Mouse (Mus musculus) stomach, postnatal 0 days (tissue): ENCODE results near the gene Tom1l2. TPM values are rescaled to one million over a fixed set of nuclear protein-coding genes. Genes with fewer than 3 reads are reported as not detected.

Source experiments
- ATAC-seq: fragments of 200-750 bp; cut with Nextera tagmentation; 2 replicates; pipeline ENCODE4 v1.8.0; 2017; ENCODE audit not compliant: low FRiP score, low TSS enrichment
- DNase-seq: peaks from one replicate; pipeline ENCODE4 v3.0.0-alpha.2; 2016; ENCODE audit warnings: low spot score
- H3K27ac ChIP-seq: fragments of 300-500 bp; sonication (generic); replicated peaks from 2 replicates; pipeline ENCODE4 v1.5.1; 2014; ENCODE audit warnings: mild to moderate bottlenecking, control low read depth
- H3K27me3 ChIP-seq: fragments of 300-500 bp; sonication (generic); 2 replicates; pipeline ENCODE4 v1.6.1; 2014; ENCODE audit warnings: low read length; ENCODE audit not compliant: control insufficient read depth, insufficient read depth
- H3K36me3 ChIP-seq: fragments of 300-500 bp; sonication (generic); 2 replicates; pipeline ENCODE4 v1.6.1; 2014; ENCODE audit warnings: low read length, mixed read lengths; ENCODE audit not compliant: control insufficient read depth, insufficient read depth
- H3K4me1 ChIP-seq: fragments of 300-500 bp; sonication (generic); replicated peaks from 2 replicates; pipeline ENCODE4 v1.6.1; 2014; ENCODE audit warnings: antibody characterized with exemption; ENCODE audit not compliant: control insufficient read depth, insufficient read depth
- H3K4me2 ChIP-seq: fragments of 300-500 bp; sonication (generic); replicated peaks from 2 replicates; pipeline ENCODE4 v1.6.1; 2014; ENCODE audit warnings: low read depth, mild to moderate bottlenecking, control low read depth, moderate library complexity
- H3K4me3 ChIP-seq: fragments of 300-500 bp; sonication (generic); 2 replicates; pipeline ENCODE4 v1.5.1; 2014; ENCODE audit warnings: low read depth, low read length, control low read depth
- H3K9ac ChIP-seq: fragments of 300-500 bp; sonication (generic); 2 replicates; pipeline ENCODE4 v1.6.1; 2014; ENCODE audit warnings: mild to moderate bottlenecking, low read length, control low read depth, mixed read lengths
- H3K9me3 ChIP-seq: fragments of 300-500 bp; sonication (generic); 2 replicates; pipeline ENCODE4 v1.6.1; 2016; ENCODE audit warnings: low read length; ENCODE audit not compliant: control insufficient read depth
- CTCF ChIP-seq: IDR thresholded peaks from 2 replicates; pipeline ENCODE4 v1.5.1; 2016; ENCODE audit warnings: antibody characterized with exemption, low read depth, mild to moderate bottlenecking, moderate library complexity
- EP300 ChIP-seq: optimal IDR thresholded peaks from 2 replicates; pipeline ENCODE3; 2016; ENCODE audit warnings: antibody characterized with exemption
- WGBS: fragments of 180-500 bp; shearing (Covaris S2); extraction: QIAGEN DNeasy Blood & Tissue Kit; methylation state at CpG from one replicate; pipeline ENCODE4 v1.1.7; 2014; 5-methylcytosine and 5-hydroxymethylcytosine counted together
- polyA plus RNA-seq: library from polyadenylated mRNA; unstranded; fragments of >200 nt; fragmentation: Nextera tagmentation; extraction: Ambion mirVana; gene quantifications from 2 replicates; pipeline ENCODE4 v1.2.1, GENCODE M21; 2015

Gene Tom1l2
- polyA plus RNA-seq, 1 experiment from 2014 or later: 15.9 TPM

GRCm38 (mm10) chr11:60330551-60330950, 22.2 kb downstream of the Tom1l2 start:
- 0 out of 2 replicates have a peak, but pooled peaks cover 3% of the 10 kb centered on the region for H3K36me3 ChIP-seq
- TF ChIP-seq EP300 (no peak), CTCF (no peak)
- no peak overlapping the region for H3K27ac ChIP-seq
- H3K9me3 ChIP-seq: no peaks in the 10 kb centered on the region
- WGBS: 76% methylated on average over 4 of the region's 4 CpGs
- no peak overlapping the region for H3K4me3 ChIP-seq
- H3K4me2 ChIP-seq: no peak overlapping the region
- H3K4me1 ChIP-seq: no peaks in the 10 kb centered on the region
- DNase-seq (no peak), ATAC-seq (no peak)
- no peaks in the 10 kb centered on the region for H3K27me3 ChIP-seq
- no peak overlapping the region for H3K9ac ChIP-seq

- no peak overlapping the region for H3K4me3 ChIP-seq
- TF ChIP-seq EP300: no peak
- TF ChIP-seq CTCF: no peak
- no peaks in the 10 kb centered on the region for H3K27me3 ChIP-seq
- H3K9me3 ChIP-seq: no peaks in the 10 kb centered on the region
- H3K36me3 ChIP-seq: 0 out of 2 replicates have a peak, but pooled peaks cover 3% of the 10 kb centered on the region
- H3K4me1 ChIP-seq: no peaks in the 10 kb centered on the region
- DNase-seq (no peak), ATAC-seq (no peak)
- H3K4me2 ChIP-seq: no peak overlapping the region
- H3K9ac ChIP-seq: no peak overlapping the region
- no peak overlapping the region for H3K27ac ChIP-seq
Measured at GRCm38 (mm10) chr11:60323731-60324130, 29.0 kb downstream of the Tom1l2 start.

DNA sequence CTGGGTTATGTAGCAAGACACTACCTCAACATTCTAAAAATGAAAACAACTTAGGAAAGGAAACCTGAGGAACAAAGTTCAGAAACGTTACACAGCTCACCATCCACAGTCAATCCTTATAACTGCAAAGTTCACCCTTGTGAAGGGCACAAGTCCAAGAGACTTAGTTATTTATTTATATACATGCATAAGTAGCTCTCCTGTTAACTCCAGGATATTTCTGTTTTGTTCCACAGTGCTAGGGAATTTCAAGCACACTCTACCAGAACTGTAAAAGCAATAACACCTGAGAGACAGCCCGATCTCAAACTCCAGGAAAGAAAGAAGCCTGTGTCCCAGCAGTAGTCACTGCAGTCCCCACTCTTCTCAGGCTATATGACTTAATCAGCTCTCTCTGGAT, 31.3 kb downstream of the Tom1l2 start:
- Histone ChIP-seq H3K9ac (no peak overlapping the region), H3K9me3 (no peaks in the 10 kb centered on the region), H3K4me2 (no peak overlapping the region), H3K27ac (no peak overlapping the region), H3K4me3 (no peak overlapping the region), H3K27me3 (no peaks in the 10 kb centered on the region), H3K4me1 (no peaks in the 10 kb centered on the region; the same call in 1 of the 2 replicates), H3K36me3 (no peaks in the 10 kb centered on the region)
- DNase-seq: no peak
- TF ChIP-seq EP300 (no peak), CTCF (no peak)
- WGBS: 55% methylated on average over 2 of the region's 2 CpGs
- ATAC-seq: no peak

- Histone ChIP-seq H3K4me2 (no peak overlapping the region), H3K27me3 (no peaks in the 10 kb centered on the region), H3K4me3 (no peak overlapping the region), H3K9me3 (no peaks in the 10 kb centered on the region), H3K36me3 (no peaks in the 10 kb centered on the region), H3K27ac (no peak overlapping the region), H3K9ac (no peak overlapping the region), H3K4me1 (no peaks in the 10 kb centered on the region; the same call in 1 of the 2 replicates)
- TF ChIP-seq CTCF (no peak), EP300 (no peak)
- no peak for DNase-seq
- no peak for ATAC-seq
- 50% methylated on average over 8 of the region's 8 CpGs for whole genome bisulfite sequencing
Measured at GRCm38 (mm10) chr11:60320426-60321037, 32.2 kb downstream of the Tom1l2 start.

- H3K4me3 ChIP-seq: no peak overlapping the region
- H3K27ac ChIP-seq: 0 out of 2 replicates have a peak overlapping the region, but pooled peaks have one; percentile 18
- DNase-seq: no peak
- ATAC-seq: peak; percentile 55
- no peak overlapping the region; the same call in 1 of the 2 replicates for H3K9ac ChIP-seq
- WGBS: 52% methylated on average over 10 of the region's 10 CpGs
- H3K4me2 ChIP-seq: no peak overlapping the region
- no peaks in the 10 kb centered on the region; the same call in 1 of the 2 replicates for H3K4me1 ChIP-seq
- peak; percentile 40 for TF ChIP-seq CTCF
- TF ChIP-seq EP300: no peak
- H3K9me3 ChIP-seq: no peaks in the 10 kb centered on the region
- no peaks in the 10 kb centered on the region for H3K27me3 ChIP-seq
- H3K36me3 ChIP-seq: no peaks in the 10 kb centered on the region
Measured at GRCm38 (mm10) chr11:60319257-60320066, 33.2 kb downstream of the Tom1l2 start.

DNA sequence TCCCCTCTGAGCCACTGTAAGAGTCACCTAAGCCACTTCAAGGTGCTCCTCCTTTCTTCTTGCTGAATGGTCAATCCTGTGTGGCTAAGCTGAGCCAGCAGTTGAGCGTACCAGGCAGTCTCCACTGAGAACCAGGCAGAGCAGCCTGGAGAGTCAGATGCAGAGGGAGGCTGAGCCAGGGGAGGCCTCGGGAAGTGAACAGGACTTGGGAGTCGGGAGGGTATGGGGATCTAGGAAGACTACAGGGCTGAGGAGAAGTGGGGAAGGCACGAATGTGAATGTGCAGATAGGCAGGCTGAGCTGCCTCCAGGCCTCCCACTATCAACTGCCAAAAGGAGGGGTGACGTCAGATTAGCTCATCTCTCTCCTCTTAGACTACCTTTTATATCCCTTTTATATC, 34.0 kb downstream of the Tom1l2 start:
- H3K9me3 ChIP-seq: no peaks in the 10 kb centered on the region
- no peak overlapping the region for H3K9ac ChIP-seq
- no peak overlapping the region for H3K4me3 ChIP-seq
- whole genome bisulfite sequencing: 60% methylated on average over 5 of the region's 5 CpGs
- no peak overlapping the region for H3K4me2 ChIP-seq
- H3K4me1 ChIP-seq: no peaks in the 10 kb centered on the region; the same call in 1 of the 2 replicates
- H3K36me3 ChIP-seq: no peaks in the 10 kb centered on the region
- no peaks in the 10 kb centered on the region for H3K27me3 ChIP-seq
- ATAC-seq: no peak
- no peak for TF ChIP-seq CTCF
- no peak for TF ChIP-seq EP300
- no peak for DNase-seq
- no peak overlapping the region for H3K27ac ChIP-seq
